7 mouse cellular contexts compared by ENCODE assay signal in genomic region chr15:98831684-98832035, GRCm38 (mm10). TPM values are rescaled to one million over a fixed set of nuclear protein-coding genes. Genes with fewer than 3 reads are reported as not detected.
DNase-seq lines count a peak whose midpoint lies in the region; ATAC-seq lines count a peak whose summit lies in the region.

No protein-coding gene starts in this region.

- H3K27me3 ChIP-seq in neural tube, embryonic 11.5 days (ENCODE audit: control insufficient read depth, insufficient read depth, low read length) = no peaks in the 10 kb centered on the region
- H3K27me3 ChIP-seq in forebrain, embryonic 11.5 days (ENCODE audit: control insufficient read depth, insufficient read depth, low read length) = no peaks in the 10 kb centered on the region
- no peaks in the 10 kb centered on the region for H3K27me3 ChIP-seq in liver, embryonic 12.5 days (replicated peaks)
- H3K27me3 ChIP-seq in stomach, embryonic 16.5 days (ENCODE audit: control insufficient read depth, insufficient read depth, low read length) = no peaks in the 10 kb centered on the region

- H3K36me3 ChIP-seq in neural tube, embryonic 11.5 days (ENCODE audit: control insufficient read depth, insufficient read depth, low read length) = peaks cover 28% of the 10 kb centered on the region
- peaks cover 16% of the 10 kb centered on the region for H3K36me3 ChIP-seq in forebrain, embryonic 11.5 days (ENCODE audit: control insufficient read depth, insufficient read depth, low read length)
- H3K36me3 ChIP-seq in liver, embryonic 12.5 days = peaks cover 51% of the 10 kb centered on the region
- peaks cover 22% of the 10 kb centered on the region for H3K36me3 ChIP-seq in stomach, embryonic 16.5 days (ENCODE audit: control insufficient read depth, insufficient read depth, low read length)

- H3K9me3 ChIP-seq in neural tube, embryonic 11.5 days (ENCODE audit: control insufficient read depth, low read length) = no peaks in the 10 kb centered on the region
- no peaks in the 10 kb centered on the region for H3K9me3 ChIP-seq in forebrain, embryonic 11.5 days (ENCODE audit: control insufficient read depth, low read length)
- no peaks in the 10 kb centered on the region for H3K9me3 ChIP-seq in liver, embryonic 12.5 days (replicated peaks)
- no peaks in the 10 kb centered on the region for H3K9me3 ChIP-seq in stomach, embryonic 16.5 days (replicated peaks; ENCODE audit: control insufficient read depth, low read length)

- no peaks in the 10 kb centered on the region for H3K4me1 ChIP-seq in neural tube, embryonic 11.5 days (ENCODE audit: control insufficient read depth, insufficient read depth, low read length)
- peaks cover 1% of the 10 kb centered on the region; the same call in 1 of the 2 replicates for H3K4me1 ChIP-seq in forebrain, embryonic 11.5 days (replicated peaks; ENCODE audit: control insufficient read depth, insufficient read depth, low read length)
- H3K4me1 ChIP-seq in liver, embryonic 12.5 days = peaks cover 81% of the 10 kb centered on the region
- H3K4me1 ChIP-seq in stomach, embryonic 16.5 days (ENCODE audit: control insufficient read depth, insufficient read depth, low read length) = peaks cover 10% of the 10 kb centered on the region

- H3K4me2 ChIP-seq in neural tube, embryonic 11.5 days (ENCODE audit: low read depth) = peak overlapping the region; percentile 67
- H3K4me2 ChIP-seq in forebrain, embryonic 11.5 days (ENCODE audit: low read depth, low read length, severe bottlenecking) = peak overlapping the region; percentile 50
- peak overlapping the region; percentile 77 for H3K4me2 ChIP-seq in liver, embryonic 12.5 days
- peak overlapping the region; percentile 73 for H3K4me2 ChIP-seq in stomach, embryonic 16.5 days (ENCODE audit: low read depth, low read length)

- DNase-seq in neural tube, embryonic 11.5 days (ENCODE audit: low spot score) = no peak
- no peak for DNase-seq in neural tube, embryonic 10.5 days (ENCODE audit: extremely low spot score, low spot score)
- DNase-seq in forebrain, embryonic 11.5 days (ENCODE audit: low spot score) = no peak
- no peak for DNase-seq in right cerebral cortex, postnatal 36 days (ENCODE audit: low spot score in 2 of 2)
- no peak for DNase-seq in lung, adult 18-20 months

- no peak overlapping the region for H3K9ac ChIP-seq in neural tube, embryonic 11.5 days (ENCODE audit: low read length)
- peak overlapping the region; percentile 52 for H3K9ac ChIP-seq in forebrain, embryonic 11.5 days (ENCODE audit: low read length)
- peak overlapping the region; percentile 95 for H3K9ac ChIP-seq in liver, embryonic 12.5 days
- H3K9ac ChIP-seq in stomach, embryonic 16.5 days (ENCODE audit: low read length) = peak overlapping the region; percentile 66

- H3K27ac ChIP-seq in neural tube, embryonic 11.5 days (ENCODE audit: low read depth, low read length) = no peak overlapping the region
- peak overlapping the region; percentile 38; the same call in 1 of the 2 replicates for H3K27ac ChIP-seq in forebrain, embryonic 11.5 days (ENCODE audit: low read depth, low read length)
- H3K27ac ChIP-seq in liver, embryonic 12.5 days = peak overlapping the region; percentile 99
- H3K27ac ChIP-seq in stomach, embryonic 16.5 days (ENCODE audit: low read length) = peak overlapping the region; percentile 94

- ATAC-seq in neural tube, embryonic 11.5 days (ENCODE audit: insufficient read depth, low FRiP score, low TSS enrichment) = peak; percentile 42; the same call in 1 of the 2 replicates
- peak; percentile 37 for ATAC-seq in forebrain, embryonic 11.5 days (replicated peaks; ENCODE audit: low FRiP score)
- ATAC-seq in liver, embryonic 12.5 days = no peak
- no peak for ATAC-seq in stomach, embryonic 16.5 days (ENCODE audit: insufficient read depth, low FRiP score)

- H3K4me3 ChIP-seq in neural tube, embryonic 11.5 days (ENCODE audit: low read depth, low read length) = peak overlapping the region; percentile 71
- peak overlapping the region; percentile 72 for H3K4me3 ChIP-seq in forebrain, embryonic 11.5 days (ENCODE audit: low read depth, low read length)
- peak overlapping the region; percentile 83 for H3K4me3 ChIP-seq in liver, embryonic 12.5 days
- peak overlapping the region; percentile 76 for H3K4me3 ChIP-seq in stomach, embryonic 16.5 days (replicated peaks; ENCODE audit: low read length)

- 21% methylated on average over 9 of the region's 9 CpGs for WGBS in neural tube, embryonic 11.5 days
- WGBS in forebrain, embryonic 11.5 days = 19% methylated on average over 9 of the region's 9 CpGs
- 4% methylated on average over 9 of the region's 9 CpGs for WGBS in liver, embryonic 12.5 days (ENCODE audit: insufficient replicate concordance)
- 14% methylated on average over 9 of the region's 9 CpGs for WGBS in stomach, embryonic 16.5 days

RNA-seq across cellular contexts. Expression of gene Prkag1, which starts 0.3 kb away (rescaled TPM):
- polyA plus RNA-seq in neural tube, embryonic 11.5 days (2014; fragmentation: Nextera tagmentation; extraction: Ambion mirVana) = 73.1 and 74.0 TPM in 2 replicates
- polyA plus RNA-seq in forebrain, embryonic 11.5 days (2014; fragmentation: Nextera tagmentation; extraction: Ambion mirVana) = 89.4 and 92.5 TPM in 2 replicates
- 114 TPM in 2 replicates for polyA plus RNA-seq in liver, embryonic 12.5 days (2016; fragmentation: Nextera tagmentation; extraction: Ambion mirVana)
- polyA plus RNA-seq in stomach, embryonic 16.5 days (2015; fragmentation: Nextera tagmentation; extraction: Ambion mirVana) = 85.4 and 86.4 TPM in 2 replicates

RNA-seq across cellular contexts. Expression of gene Ddn, which starts 22.4 kb away (rescaled TPM):
- 0.48 and 0.78 TPM in 2 replicates for polyA plus RNA-seq in neural tube, embryonic 11.5 days (2014; fragmentation: Nextera tagmentation; extraction: Ambion mirVana)
- polyA plus RNA-seq in forebrain, embryonic 11.5 days (2014; fragmentation: Nextera tagmentation; extraction: Ambion mirVana) = not detected in 2 replicates
- not detected in 2 replicates for polyA plus RNA-seq in liver, embryonic 12.5 days (2016; fragmentation: Nextera tagmentation; extraction: Ambion mirVana)
- not detected in 2 replicates for polyA plus RNA-seq in stomach, embryonic 16.5 days (2015; fragmentation: Nextera tagmentation; extraction: Ambion mirVana)

RNA-seq across cellular contexts. Expression of gene Kmt2d, which starts 39.3 kb away (rescaled TPM):
- 14.7 and 16.3 TPM in 2 replicates for polyA plus RNA-seq in neural tube, embryonic 11.5 days (2014; fragmentation: Nextera tagmentation; extraction: Ambion mirVana)
- polyA plus RNA-seq in forebrain, embryonic 11.5 days (2014; fragmentation: Nextera tagmentation; extraction: Ambion mirVana) = 20.1 and 20.6 TPM in 2 replicates
- 7.0 TPM in 2 replicates for polyA plus RNA-seq in liver, embryonic 12.5 days (2016; fragmentation: Nextera tagmentation; extraction: Ambion mirVana)
- 10.1 and 11.4 TPM in 2 replicates for polyA plus RNA-seq in stomach, embryonic 16.5 days (2015; fragmentation: Nextera tagmentation; extraction: Ambion mirVana)

RNA-seq across cellular contexts. Expression of gene Wnt1, which starts 42.0 kb away (rescaled TPM):
- 11.8 and 12.9 TPM in 2 replicates for polyA plus RNA-seq in neural tube, embryonic 11.5 days (2014; fragmentation: Nextera tagmentation; extraction: Ambion mirVana)
- 0.47 and 0.68 TPM in 2 replicates for polyA plus RNA-seq in forebrain, embryonic 11.5 days (2014; fragmentation: Nextera tagmentation; extraction: Ambion mirVana)
- not detected in 2 replicates for polyA plus RNA-seq in liver, embryonic 12.5 days (2016; fragmentation: Nextera tagmentation; extraction: Ambion mirVana)
- not detected in 2 replicates for polyA plus RNA-seq in stomach, embryonic 16.5 days (2015; fragmentation: Nextera tagmentation; extraction: Ambion mirVana)

RNA-seq across cellular contexts. Expression of gene Wnt10b, which starts 53.7 kb away (rescaled TPM):
- polyA plus RNA-seq in neural tube, embryonic 11.5 days (2014; fragmentation: Nextera tagmentation; extraction: Ambion mirVana) = 0.51 and 0.95 TPM in 2 replicates
- 0.41 and 0.43 TPM in 2 replicates for polyA plus RNA-seq in forebrain, embryonic 11.5 days (2014; fragmentation: Nextera tagmentation; extraction: Ambion mirVana)
- not detected in 2 replicates for polyA plus RNA-seq in liver, embryonic 12.5 days (2016; fragmentation: Nextera tagmentation; extraction: Ambion mirVana)
- polyA plus RNA-seq in stomach, embryonic 16.5 days (2015; fragmentation: Nextera tagmentation; extraction: Ambion mirVana) = 0.14 TPM in 1 of 2 replicates, not detected in the other

Comparison
In these comparisons a context has a peak if more than half of its experiments do, and no peak if none do; other contexts are left out.
1. ATAC-seq: peak in neural tube, embryonic 11.5 days (single experiment) and forebrain, embryonic 11.5 days (single experiment); none in liver, embryonic 12.5 days (single experiment) and stomach, embryonic 16.5 days (single experiment).
2. Peak in every context shown above with its lines, with median percentiles within 50 percentile points of each other: H3K4me2 ChIP-seq and H3K4me3 ChIP-seq.